Mouse (Mus musculus): ENCODE data around the gene Arhgef19.

DNA sequence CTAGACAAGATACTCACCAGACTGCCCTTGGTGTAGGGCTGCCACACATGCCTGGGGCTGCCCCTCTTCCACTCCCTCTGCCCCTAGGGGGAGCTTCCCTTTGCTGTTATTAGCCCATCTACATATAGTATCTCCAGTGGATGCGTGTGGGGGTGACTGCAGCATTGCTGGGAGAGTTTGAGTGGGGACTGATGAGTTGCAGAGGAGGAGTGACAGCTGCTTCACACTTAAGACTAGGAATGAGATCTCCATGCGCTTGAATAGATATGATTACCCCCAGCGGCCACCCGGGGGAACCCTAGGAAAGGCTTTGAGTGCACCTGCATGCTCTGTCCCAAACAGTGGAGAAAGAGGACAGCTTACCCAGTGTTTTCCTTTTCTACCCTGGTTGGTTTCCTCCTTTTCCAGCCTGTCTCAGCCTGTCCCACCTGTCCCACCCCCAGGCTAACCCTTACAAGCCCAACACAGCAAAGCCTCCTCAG, 34.7 kb upstream of the Arhgef19 start:
- TF ChIP-seq CTCF (IDR thresholded peaks at IDR 0.05; ENCODE audit: low read depth, low read length), result no peak
- no peak for TF ChIP-seq POLR2A (IDR thresholded peaks at IDR 0.05; ENCODE audit: extremely low read depth, insufficient read depth, low read length)

Measured in liver, adult 2 months (tissue).